19 mouse cellular contexts compared by ENCODE assay signal in the genomic region with DNA sequence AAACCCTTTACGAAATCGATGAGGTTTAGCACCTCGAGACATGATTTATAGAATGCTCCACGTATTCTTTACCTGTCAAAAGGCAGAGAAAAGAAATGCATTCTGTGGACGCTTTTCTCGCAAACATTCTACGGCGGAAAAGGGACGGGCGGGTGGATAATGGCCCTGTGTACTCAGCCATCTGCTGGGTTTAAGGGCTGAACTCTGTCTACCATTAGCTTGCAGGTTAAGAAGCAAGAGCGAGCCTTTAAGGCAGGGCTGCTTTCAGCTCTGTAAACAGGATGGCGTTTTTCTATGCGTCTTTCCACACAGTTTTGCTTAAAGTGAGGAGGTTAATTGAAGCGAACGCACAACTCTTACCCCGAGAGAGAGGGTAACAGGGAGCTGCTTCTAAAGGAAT.
DNase-seq lines count a peak whose midpoint lies in the region; ATAC-seq and TF ChIP-seq lines count a peak whose summit lies in the region.
"Had no signal": no experiment of that assay in that cellular context is flagged by ENCODE, and none has a peak within 500 bp of the region (broad histone marks: within the 10 kb centered on the region; RNA-seq: fewer than 3 reads in every experiment).

No protein-coding gene starts in this region.

- no peak for TF ChIP-seq POLR2A in brain, embryonic 14.5 days (IDR thresholded peaks at IDR 0.05; ENCODE audit: borderline replicate concordance, extremely low read depth, insufficient read depth, insufficient read length, poor library complexity, severe bottlenecking)

- no peak for ATAC-seq in hindbrain, embryonic 15.5 days (ENCODE audit: low FRiP score, low read depth)
- ATAC-seq in hindbrain, postnatal 0 days, result no peak
- ATAC-seq in neural tube, embryonic 14.5 days (ENCODE audit: low read depth), result no peak
- ATAC-seq: midbrain, embryonic 15.5 days had no signal

- H3K36me3 ChIP-seq in hindbrain, embryonic 15.5 days, result no peaks in the 10 kb centered on the region
- no peaks in the 10 kb centered on the region for H3K36me3 ChIP-seq in hindbrain, postnatal 0 days (ENCODE audit: insufficient read depth, low read length)
- no peaks in the 10 kb centered on the region for H3K36me3 ChIP-seq in neural tube, embryonic 14.5 days (ENCODE audit: control insufficient read depth, insufficient read depth, low read length)
- H3K36me3 ChIP-seq: embryonic facial prominence, embryonic 10.5 days; heart, embryonic 15.5 days; midbrain, embryonic 15.5 days had no signal

- peak overlapping the region; percentile 21; the same call in 1 of the 2 replicates for H3K4me2 ChIP-seq in hindbrain, embryonic 15.5 days
- no peak overlapping the region; the same call in 1 of the 2 replicates for H3K4me2 ChIP-seq in hindbrain, postnatal 0 days (ENCODE audit: low read depth, low read length)
- 0 out of 2 replicates have a peak overlapping the region, but pooled peaks have one; percentile 14 for H3K4me2 ChIP-seq in neural tube, embryonic 14.5 days (ENCODE audit: low read depth, low read length)
- H3K4me2 ChIP-seq: heart, embryonic 15.5 days; midbrain, embryonic 15.5 days had no signal

- peaks cover 6% of the 10 kb centered on the region; the same call in 1 of the 2 replicates for H3K4me1 ChIP-seq in hindbrain, embryonic 15.5 days (replicated peaks)
- H3K4me1 ChIP-seq in hindbrain, postnatal 0 days (ENCODE audit: insufficient read depth, low read length), result no peaks in the 10 kb centered on the region
- H3K4me1 ChIP-seq in neural tube, embryonic 14.5 days (ENCODE audit: control insufficient read depth, insufficient read depth, low read length), result 0 out of 2 replicates have a peak, but pooled peaks cover 4% of the 10 kb centered on the region
- H3K4me1 ChIP-seq: embryonic facial prominence, embryonic 10.5 days; heart, embryonic 15.5 days; midbrain, embryonic 15.5 days had no signal

- H3K9ac ChIP-seq in hindbrain, embryonic 15.5 days, result no peak overlapping the region
- no peak overlapping the region for H3K9ac ChIP-seq in hindbrain, postnatal 0 days (replicated peaks; ENCODE audit: low read length)
- no peak overlapping the region for H3K9ac ChIP-seq in neural tube, embryonic 14.5 days (replicated peaks; ENCODE audit: low read depth, low read length)
- H3K9ac ChIP-seq: heart, embryonic 15.5 days; midbrain, embryonic 15.5 days had no signal

- peak; percentile 6 for DNase-seq in embryo, embryonic 10.5 days (ENCODE audit: low spot score)
- DNase-seq in embryo, embryonic 10 days (ENCODE audit: low spot score), result no peak
- no peak for DNase-seq in hindbrain, postnatal 0 days (ENCODE audit: low spot score)
- DNase-seq in brain, embryonic 14.5 days (ENCODE audit: low read depth), result peak; percentile 51
- DNase-seq in gastrocnemius, postnatal 36 days, result no peak
- DNase-seq: adrenal gland, postnatal 14 days; cerebellum, adult 9-10 months; gastrocnemius, postnatal 25 days; heart, postnatal 36 days; kidney, adult 2 months; right cerebral cortex, postnatal 14 days; thymus, postnatal 14 days had no signal

- H3K9me3 ChIP-seq in hindbrain, embryonic 15.5 days, result no peaks in the 10 kb centered on the region
- H3K9me3 ChIP-seq in hindbrain, postnatal 0 days (ENCODE audit: low read length), result no peaks in the 10 kb centered on the region
- H3K9me3 ChIP-seq in neural tube, embryonic 14.5 days (ENCODE audit: control insufficient read depth, low read length), result no peaks in the 10 kb centered on the region
- H3K9me3 ChIP-seq: embryonic facial prominence, embryonic 10.5 days; heart, embryonic 15.5 days; midbrain, embryonic 15.5 days had no signal

- H3K4me3 ChIP-seq in hindbrain, embryonic 15.5 days, result no peak overlapping the region
- no peak overlapping the region for H3K4me3 ChIP-seq in hindbrain, postnatal 0 days (ENCODE audit: low read length)
- H3K4me3 ChIP-seq in neural tube, embryonic 14.5 days (ENCODE audit: low read depth, low read length), result no peak overlapping the region
- H3K4me3 ChIP-seq: embryonic facial prominence, embryonic 10.5 days; heart, embryonic 15.5 days; midbrain, embryonic 15.5 days had no signal

- WGBS in hindbrain, embryonic 15.5 days, result 55% methylated on average over 16 of the region's 16 CpGs
- WGBS in hindbrain, postnatal 0 days, result 61% methylated on average over 16 of the region's 16 CpGs
- WGBS in neural tube, embryonic 14.5 days, result 46% methylated on average over 16 of the region's 16 CpGs

- 0 out of 2 replicates have a peak overlapping the region, but pooled peaks have one; percentile 20 for H3K27ac ChIP-seq in hindbrain, embryonic 15.5 days (replicated peaks)
- no peak overlapping the region for H3K27ac ChIP-seq in hindbrain, postnatal 0 days
- H3K27ac ChIP-seq in neural tube, embryonic 14.5 days (ENCODE audit: low read depth, low read length), result no peak overlapping the region
- H3K27ac ChIP-seq: embryonic facial prominence, embryonic 10.5 days; heart, embryonic 15.5 days; kidney, postnatal 0 days; macrophage; midbrain, embryonic 15.5 days had no signal

- H3K27me3 ChIP-seq in hindbrain, embryonic 15.5 days, result no peaks in the 10 kb centered on the region
- H3K27me3 ChIP-seq in hindbrain, postnatal 0 days (ENCODE audit: insufficient read depth, low read length), result no peaks in the 10 kb centered on the region
- H3K27me3 ChIP-seq in neural tube, embryonic 14.5 days (ENCODE audit: control insufficient read depth, insufficient read depth, low read length), result no peaks in the 10 kb centered on the region
- H3K27me3 ChIP-seq: heart, embryonic 15.5 days; midbrain, embryonic 15.5 days had no signal

- intact Hi-C loops in gastrocnemius, postnatal 36 days (cut with DNase I), result no loop called here

- TF ChIP-seq CTCF in hindbrain, postnatal 0 days (IDR thresholded peaks at IDR 0.05; ENCODE audit: low read depth), result no peak
- no peak for TF ChIP-seq CTCF in brain, embryonic 14.5 days (IDR thresholded peaks at IDR 0.05; ENCODE audit: borderline replicate concordance, extremely low read depth, insufficient read depth, insufficient read length)

Comparison
In these comparisons a context has a peak if more than half of its experiments do, and no peak if none do; other contexts are left out.
1. DNase-seq: peak in embryo, embryonic 10.5 days (single experiment) and brain, embryonic 14.5 days (single experiment); none in embryo, embryonic 10 days (single experiment), hindbrain, postnatal 0 days (single experiment) and gastrocnemius, postnatal 36 days (0 of 2).